Mouse (Mus musculus) kidney, postnatal 0 days (tissue): ENCODE data around the gene Fas. TPM values are rescaled to one million over a fixed set of nuclear protein-coding genes. Genes with fewer than 3 reads are reported as not detected.

ENCODE experiments used
- ATAC-seq: fragments of 200-750 bp; cut with Nextera tagmentation; replicated peaks from 2 replicates; pipeline ENCODE4 v1.8.0; 2017; ENCODE audit warnings: low read depth, moderate number of reproducible peaks, moderate TSS enrichment, moderate library complexity; ENCODE audit not compliant: low FRiP score
- DNase-seq: peaks from one replicate; pipeline ENCODE4 v3.0.0-alpha.2; 2016; ENCODE audit warnings: low spot score
- H3K27ac ChIP-seq: fragments of 300-500 bp; sonication (generic); 2 replicates; pipeline ENCODE4 v1.5.1; 2014; ENCODE audit warnings: mild to moderate bottlenecking
- H3K27me3 ChIP-seq: fragments of 300-500 bp; sonication (generic); 2 replicates; pipeline ENCODE4 v1.6.1; 2014; ENCODE audit warnings: low read length, mixed read lengths; ENCODE audit not compliant: insufficient read depth
- H3K36me3 ChIP-seq: fragments of 300-500 bp; sonication (generic); 2 replicates; pipeline ENCODE4 v1.6.1; 2014; ENCODE audit warnings: low read length, mixed read lengths; ENCODE audit not compliant: insufficient read depth
- H3K4me1 ChIP-seq: fragments of 300-500 bp; sonication (generic); replicated peaks from 2 replicates; pipeline ENCODE4 v1.6.1; 2014; ENCODE audit warnings: antibody characterized with exemption, low read length, mixed read lengths; ENCODE audit not compliant: insufficient read depth
- H3K4me2 ChIP-seq: fragments of 300-500 bp; sonication (generic); 2 replicates; pipeline ENCODE4 v1.6.1; 2014; ENCODE audit warnings: mild to moderate bottlenecking, low read length, moderate library complexity, mixed read lengths
- H3K4me3 ChIP-seq: fragments of 300-500 bp; sonication (generic); replicated peaks from 2 replicates; pipeline ENCODE4 v1.5.1; 2014; ENCODE audit warnings: low read depth, low read length
- H3K9ac ChIP-seq: fragments of 300-500 bp; sonication (generic); 2 replicates; pipeline ENCODE4 v1.6.1; 2014; ENCODE audit warnings: low read depth, low read length
- H3K9me3 ChIP-seq: fragments of 300-500 bp; sonication (generic); replicated peaks from 2 replicates; pipeline ENCODE4 v1.6.1; 2016; ENCODE audit warnings: low read length, inconsistent platforms, mixed read lengths
- CTCF ChIP-seq: IDR thresholded peaks from 2 replicates; pipeline ENCODE4 v1.5.1; 2016; ENCODE audit warnings: antibody characterized with exemption, low read depth, mild to moderate bottlenecking, moderate library complexity
- WGBS: fragments of 180-500 bp; shearing (Covaris S2); extraction: QIAGEN DNeasy Blood & Tissue Kit; methylation state at CpG from one replicate; pipeline ENCODE4 v1.1.7; 2014; 5-methylcytosine and 5-hydroxymethylcytosine counted together
- polyA plus RNA-seq: library from polyadenylated mRNA; unstranded; fragments of >200 nt; fragmentation: Nextera tagmentation; extraction: Ambion mirVana; gene quantifications from 2 replicates; pipeline ENCODE4 v1.2.1, GENCODE M21; 2015

Gene Fas
- polyA plus RNA-seq, 1 experiment from 2014 or later, result 8.4 TPM

GRCm38 (mm10) chr19:34344702-34345101 is 54.2 kb downstream of the Fas start:
- Histone ChIP-seq H3K9ac (no peak overlapping the region), H3K36me3 (no peaks in the 10 kb centered on the region), H3K4me3 (no peak overlapping the region), H3K27me3 (no peaks in the 10 kb centered on the region), H3K4me1 (no peaks in the 10 kb centered on the region), H3K4me2 (no peak overlapping the region), H3K9me3 (no peaks in the 10 kb centered on the region), H3K27ac (no peak overlapping the region)
- DNase-seq (no peak), ATAC-seq (no peak)
- TF ChIP-seq CTCF, result no peak
- WGBS, result 82% methylated on average over 2 of the region's 2 CpGs

DNA sequence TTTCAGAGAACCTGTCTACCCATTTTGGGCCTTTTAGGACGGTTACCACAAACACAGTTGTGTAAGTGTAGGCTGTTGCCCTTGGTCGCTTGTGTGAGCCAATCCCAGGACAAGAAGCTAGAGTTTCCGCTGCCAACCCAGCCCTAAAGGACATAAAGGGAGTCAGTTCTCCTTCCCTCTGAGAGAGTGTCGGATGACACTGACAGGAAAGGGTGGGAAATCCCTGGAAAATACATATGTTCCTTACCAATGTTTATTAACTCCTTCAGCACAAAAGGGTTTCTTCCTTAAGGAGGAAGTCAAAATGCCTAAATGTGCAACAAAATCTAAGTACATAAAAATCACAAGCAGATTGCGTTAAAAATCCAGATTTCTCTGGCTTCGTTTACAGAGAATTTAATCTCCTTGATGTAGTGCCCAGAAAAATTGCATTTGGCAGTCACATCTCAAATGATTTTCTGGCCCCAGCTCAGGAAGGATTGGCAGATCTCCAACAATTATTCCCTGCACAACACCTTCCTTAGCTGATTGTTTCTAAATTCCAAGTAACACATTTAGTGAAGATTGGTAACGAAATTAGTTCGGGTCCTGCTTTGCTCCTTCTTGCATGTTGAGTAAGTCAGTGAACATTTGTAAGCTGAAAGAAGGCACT is 55.3 kb downstream of the Fas start:
- H3K9ac ChIP-seq, result no peak overlapping the region
- ATAC-seq (no peak), DNase-seq (peak; percentile 44)
- H3K36me3 ChIP-seq, result no peaks in the 10 kb centered on the region
- no peak overlapping the region for H3K4me3 ChIP-seq
- no peaks in the 10 kb centered on the region for H3K9me3 ChIP-seq
- no peaks in the 10 kb centered on the region for H3K4me1 ChIP-seq
- 22% methylated on average over 8 of the region's 8 CpGs for WGBS
- TF ChIP-seq CTCF, result no peak
- no peaks in the 10 kb centered on the region for H3K27me3 ChIP-seq
- H3K4me2 ChIP-seq, result no peak overlapping the region
- 0 out of 2 replicates have a peak overlapping the region, but pooled peaks have one; percentile 25 for H3K27ac ChIP-seq

DNA sequence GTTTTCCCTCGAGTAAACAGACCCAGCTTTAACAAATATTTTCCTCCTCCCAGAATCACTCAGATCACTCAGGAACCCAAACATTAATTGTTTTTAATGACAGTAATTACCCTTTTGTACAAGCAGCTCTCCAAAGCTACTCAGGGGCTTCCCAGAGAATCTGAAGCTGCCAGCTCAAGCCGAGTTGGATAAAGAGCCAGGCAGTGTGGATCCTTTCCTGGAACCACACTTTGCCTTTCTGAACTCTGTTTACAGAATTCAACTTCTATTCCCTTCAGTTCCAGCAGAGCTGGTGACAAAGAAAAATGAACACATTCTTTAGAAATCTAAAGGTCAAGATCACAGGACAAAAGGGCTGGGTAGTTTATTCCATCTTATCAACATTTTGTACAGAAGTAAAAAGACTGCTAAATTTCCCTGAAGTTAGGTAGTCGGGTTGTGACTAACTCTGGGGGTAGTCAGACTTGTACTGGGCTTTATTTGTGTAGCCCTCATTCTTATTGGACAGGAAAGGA is 62.9 kb downstream of the Fas start:
- TF ChIP-seq CTCF, result no peak
- DNase-seq, result peak; percentile 73
- ATAC-seq, result no peak
- Histone ChIP-seq H3K9me3 (no peaks in the 10 kb centered on the region), H3K9ac (no peak overlapping the region), H3K4me1 (0 out of 2 replicates have a peak, but pooled peaks cover 3% of the 10 kb centered on the region), H3K4me3 (no peak overlapping the region), H3K27ac (peak overlapping the region; percentile 60), H3K36me3 (no peaks in the 10 kb centered on the region), H3K27me3 (no peaks in the 10 kb centered on the region), H3K4me2 (no peak overlapping the region)
- 24% methylated on average over 3 of the region's 3 CpGs for whole genome bisulfite sequencing

DNA sequence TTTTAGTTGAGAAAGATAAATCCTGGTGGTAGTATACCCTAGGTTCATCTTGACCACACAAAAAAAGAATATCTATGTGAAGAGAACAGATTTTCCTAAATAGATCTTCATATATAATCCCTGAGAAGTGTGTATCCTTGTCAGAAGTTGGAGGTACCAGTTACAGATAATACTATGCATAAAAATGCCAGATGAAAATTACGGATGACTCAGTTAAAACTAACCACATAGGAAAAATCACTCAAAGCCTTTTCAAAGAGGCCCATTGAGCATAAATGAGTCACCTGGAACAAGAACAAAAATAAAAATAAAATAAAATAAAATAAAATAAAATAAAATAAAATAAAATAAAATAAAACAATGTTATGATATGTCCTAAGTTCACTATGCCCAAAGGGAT is 72.2 kb downstream of the Fas start:
- no peak for TF ChIP-seq CTCF
- Histone ChIP-seq H3K4me1 (no peaks in the 10 kb centered on the region), H3K27me3 (no peaks in the 10 kb centered on the region), H3K4me2 (no peak overlapping the region), H3K27ac (no peak overlapping the region), H3K4me3 (no peak overlapping the region), H3K9me3 (no peaks in the 10 kb centered on the region), H3K36me3 (no peaks in the 10 kb centered on the region), H3K9ac (no peak overlapping the region)
- DNase-seq, result no peak
- 95% methylated on average over 1 of the region's 1 CpGs for WGBS
- no peak for ATAC-seq

DNA sequence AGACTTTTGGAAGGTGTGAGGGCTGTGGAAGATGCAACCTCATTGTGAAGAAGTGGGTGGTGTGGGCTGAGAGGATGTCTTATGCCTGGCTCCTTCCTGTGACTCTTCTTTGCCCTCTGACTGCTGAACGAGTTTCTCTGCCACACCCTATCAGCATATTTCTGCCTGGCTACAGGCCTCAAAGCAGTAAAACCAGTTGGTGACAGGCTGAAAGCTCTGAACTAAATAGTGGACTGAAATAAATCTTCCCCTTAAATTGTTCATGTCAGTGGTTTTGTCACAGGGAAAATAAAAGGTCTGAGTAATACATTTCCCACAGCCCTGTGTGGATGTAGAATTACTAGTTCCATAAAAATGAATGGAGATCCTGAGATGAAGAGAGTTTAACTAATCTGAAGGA is 79.1 kb downstream of the Fas start:
- no peak overlapping the region for H3K27ac ChIP-seq
- no peak overlapping the region for H3K4me2 ChIP-seq
- peak; percentile 61 for DNase-seq
- no peaks in the 10 kb centered on the region for H3K9me3 ChIP-seq
- H3K36me3 ChIP-seq, result no peaks in the 10 kb centered on the region
- no peak overlapping the region for H3K9ac ChIP-seq
- H3K4me1 ChIP-seq, result no peaks in the 10 kb centered on the region
- 0% methylated on average over 1 of the region's 1 CpGs for WGBS
- TF ChIP-seq CTCF, result no peak
- H3K4me3 ChIP-seq, result no peak overlapping the region
- no peak for ATAC-seq
- no peaks in the 10 kb centered on the region for H3K27me3 ChIP-seq

DNA sequence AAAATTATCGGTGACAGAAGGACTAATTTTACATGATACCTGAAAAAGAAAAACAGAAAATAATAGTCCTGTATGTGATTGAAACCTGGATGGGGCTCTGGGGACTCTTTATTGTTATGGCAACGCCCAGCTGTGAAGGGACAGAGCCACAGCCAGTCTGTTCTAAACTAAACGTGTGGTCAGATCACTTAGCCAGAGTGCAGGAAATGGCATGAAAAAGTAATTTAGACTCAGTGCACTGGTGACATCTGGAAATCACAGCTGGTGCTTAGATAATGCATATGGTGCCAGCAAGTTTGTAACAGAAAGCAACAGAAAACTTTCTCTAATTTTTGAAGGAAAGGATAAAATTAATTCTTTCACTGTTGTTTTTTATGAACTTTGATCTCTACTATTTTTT is 79.9 kb downstream of the Fas start:
- ATAC-seq (no peak), DNase-seq (no peak)
- H3K9ac ChIP-seq, result no peak overlapping the region

More for the DNA sequence above, 79.9 kb downstream of the Fas start:
- Histone ChIP-seq H3K27ac (no peak overlapping the region), H3K4me3 (no peak overlapping the region), H3K4me1 (no peaks in the 10 kb centered on the region), H3K36me3 (no peaks in the 10 kb centered on the region), H3K9me3 (no peaks in the 10 kb centered on the region), H3K27me3 (no peaks in the 10 kb centered on the region), H3K4me2 (no peak overlapping the region)
- TF ChIP-seq CTCF, result no peak
- WGBS, result 34% methylated on average over 3 of the region's 3 CpGs

Other genes with a start within 250 kb of the Fas start
- gene Lipn, start 223.3 kb upstream of the Fas start, polyA plus RNA-seq, result not detected in 2 replicates
- not detected in 2 replicates for gene Lipm, start 189.7 kb upstream of the Fas start, polyA plus RNA-seq
- 0.05 and 0.14 TPM in 2 replicates for gene Ankrd22, start 124.6 kb upstream of the Fas start, polyA plus RNA-seq
- 4.9 and 6.7 TPM in 2 replicates for gene Stambpl1, start 98.4 kb upstream of the Fas start, polyA plus RNA-seq
- 450 and 526 TPM in 2 replicates for gene Acta2, start 35.1 kb upstream of the Fas start, polyA plus RNA-seq
- 3.0 and 3.4 TPM in 2 replicates for gene Ch25h, start 184.5 kb downstream of the Fas start, polyA plus RNA-seq
- gene Lipa, start 236.8 kb downstream of the Fas start, polyA plus RNA-seq, result 48.0 and 51.4 TPM in 2 replicates